Mouse (Mus musculus): Measurements from ENCODE around the gene Bst1. TPM values are rescaled to one million over a fixed set of nuclear protein-coding genes. Genes with fewer than 3 reads are reported as not detected.

Bst1 gene
- polyA plus RNA-seq, 1 experiment = 0.38 TPM

- Histone ChIP-seq H3K36me3 (ENCODE audit: control insufficient read depth, insufficient read depth, low read length) (no peaks in the 10 kb centered on the region), H3K27ac (ENCODE audit: control insufficient read depth, insufficient read depth, low read depth, low read length) (no peak overlapping the region), H3K27me3 (ENCODE audit: control insufficient read depth, insufficient read depth, low read length) (no peaks in the 10 kb centered on the region), H3K4me3 (ENCODE audit: control insufficient read depth, low read depth, low read length) (no peak overlapping the region), H3K4me1 (ENCODE audit: control insufficient read depth, insufficient read depth, low read length) (no peaks in the 10 kb centered on the region)
- TF ChIP-seq POLR2A (IDR thresholded peaks at IDR 0.05; ENCODE audit: control insufficient read depth, low read depth, low read length) (no peak), CTCF (IDR thresholded peaks at IDR 0.05; ENCODE audit: control insufficient read depth, insufficient read depth, insufficient replicate concordance, low read depth, low read length) (no peak)
Measured at GRCm38 (mm10) chr5:43845646-43846045, 27.0 kb downstream of the Bst1 start.

- no peaks in the 10 kb centered on the region for H3K27me3 ChIP-seq (ENCODE audit: control insufficient read depth, insufficient read depth, low read length)
- no peak overlapping the region for H3K27ac ChIP-seq (ENCODE audit: control insufficient read depth, insufficient read depth, low read depth, low read length)
- TF ChIP-seq POLR2A (IDR thresholded peaks at IDR 0.05; ENCODE audit: control insufficient read depth, low read depth, low read length) = no peak
- TF ChIP-seq CTCF (IDR thresholded peaks at IDR 0.05; ENCODE audit: control insufficient read depth, insufficient read depth, insufficient replicate concordance, low read depth, low read length) = no peak
- no peaks in the 10 kb centered on the region for H3K4me1 ChIP-seq (ENCODE audit: control insufficient read depth, insufficient read depth, low read length)
- H3K36me3 ChIP-seq (ENCODE audit: control insufficient read depth, insufficient read depth, low read length) = no peaks in the 10 kb centered on the region
- no peak overlapping the region for H3K4me3 ChIP-seq (ENCODE audit: control insufficient read depth, low read depth, low read length)
Measured at GRCm38 (mm10) chr5:43846227-43846626, 27.5 kb downstream of the Bst1 start.

DNA sequence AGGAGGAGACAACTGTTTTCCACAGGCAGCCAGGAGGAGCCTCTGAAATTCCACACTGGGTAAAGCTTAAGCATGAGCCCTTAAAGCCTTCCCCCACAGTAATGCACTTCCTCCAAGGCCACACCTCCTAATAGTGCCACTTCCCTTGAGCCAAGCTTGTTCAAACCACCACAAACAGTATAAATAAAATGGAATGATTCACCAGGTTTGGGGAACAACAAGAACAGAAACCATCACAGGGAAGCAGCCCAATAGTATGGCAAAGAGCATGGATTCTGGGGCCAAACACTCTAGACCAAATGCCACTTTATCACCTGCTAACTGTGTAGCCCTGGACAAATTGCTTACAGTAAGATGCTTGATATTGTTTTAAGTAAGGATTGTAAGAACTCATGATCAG is 28.9 kb downstream of the Bst1 start:
- H3K4me3 ChIP-seq (ENCODE audit: control insufficient read depth, low read depth, low read length) = no peak overlapping the region
- H3K4me1 ChIP-seq (ENCODE audit: control insufficient read depth, insufficient read depth, low read length) = no peaks in the 10 kb centered on the region
- TF ChIP-seq POLR2A (IDR thresholded peaks at IDR 0.05; ENCODE audit: control insufficient read depth, low read depth, low read length) = no peak
- no peak for TF ChIP-seq CTCF (IDR thresholded peaks at IDR 0.05; ENCODE audit: control insufficient read depth, insufficient read depth, insufficient replicate concordance, low read depth, low read length)
- no peaks in the 10 kb centered on the region for H3K27me3 ChIP-seq (ENCODE audit: control insufficient read depth, insufficient read depth, low read length)
- H3K36me3 ChIP-seq (ENCODE audit: control insufficient read depth, insufficient read depth, low read length) = no peaks in the 10 kb centered on the region
- no peak overlapping the region for H3K27ac ChIP-seq (ENCODE audit: control insufficient read depth, insufficient read depth, low read depth, low read length)

DNA sequence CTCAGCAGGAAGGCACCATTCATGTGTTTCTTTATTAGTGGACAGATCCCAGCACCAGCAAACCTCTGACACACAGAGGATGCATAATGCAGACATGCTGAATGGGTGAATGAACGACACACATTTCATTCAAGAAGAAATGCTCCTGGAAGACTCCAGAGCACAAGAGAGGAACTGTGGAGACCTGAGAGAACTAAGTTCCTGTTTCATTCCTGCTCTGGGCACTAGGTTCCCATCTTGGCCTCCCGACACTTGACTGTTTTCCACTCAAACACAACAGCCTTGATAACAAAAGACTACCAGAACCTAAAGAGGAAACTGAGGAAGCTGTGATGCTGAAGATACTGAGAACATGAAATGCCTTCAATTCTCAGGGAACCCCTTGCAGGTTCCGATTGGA is 29.6 kb downstream of the Bst1 start:
- no peak for TF ChIP-seq CTCF (IDR thresholded peaks at IDR 0.05; ENCODE audit: control insufficient read depth, insufficient read depth, insufficient replicate concordance, low read depth, low read length)
- Histone ChIP-seq H3K4me1 (ENCODE audit: control insufficient read depth, insufficient read depth, low read length) (no peaks in the 10 kb centered on the region), H3K27me3 (ENCODE audit: control insufficient read depth, insufficient read depth, low read length) (no peaks in the 10 kb centered on the region), H3K27ac (ENCODE audit: control insufficient read depth, insufficient read depth, low read depth, low read length) (no peak overlapping the region), H3K36me3 (ENCODE audit: control insufficient read depth, insufficient read depth, low read length) (no peaks in the 10 kb centered on the region), H3K4me3 (ENCODE audit: control insufficient read depth, low read depth, low read length) (no peak overlapping the region)

DNA sequence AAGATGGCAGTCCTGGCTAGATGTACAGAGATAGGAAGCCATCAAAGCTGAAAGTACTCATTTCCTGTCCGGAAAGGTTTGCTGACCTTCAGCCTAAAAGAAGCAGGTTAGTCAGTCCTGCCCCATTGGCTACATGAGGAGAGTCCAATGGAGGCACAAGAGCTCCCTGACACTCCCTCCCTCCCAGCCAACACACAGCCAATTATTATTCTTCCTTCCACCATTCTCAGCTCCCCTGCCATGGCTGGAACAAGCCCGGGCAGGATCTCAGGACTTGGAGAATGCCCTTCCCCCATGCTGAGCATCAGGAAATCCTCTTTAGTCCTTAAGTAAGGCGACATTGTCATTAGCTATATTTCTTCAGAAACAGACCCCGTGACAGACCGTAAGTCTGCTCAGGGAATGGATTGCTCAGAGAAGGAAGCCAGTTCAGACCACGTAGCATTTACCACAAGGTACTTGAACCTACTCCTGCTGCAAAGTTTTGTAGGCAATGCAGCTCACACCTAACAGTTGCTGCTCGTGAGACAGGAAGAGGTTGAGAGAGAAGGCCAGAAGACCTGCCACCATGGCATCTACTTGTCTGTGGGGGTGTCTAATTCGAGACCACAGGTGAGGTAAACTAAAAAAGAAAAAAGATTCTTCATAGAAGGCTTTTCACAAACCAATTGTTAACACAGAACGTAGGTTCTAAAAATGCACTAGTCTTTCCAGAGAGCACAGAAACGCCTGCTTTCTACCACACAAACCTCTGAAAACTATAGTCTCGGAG is 34.6 kb downstream of the Bst1 start:
- H3K36me3 ChIP-seq (ENCODE audit: control insufficient read depth, insufficient read depth, low read length) = no peaks in the 10 kb centered on the region
- TF ChIP-seq POLR2A (IDR thresholded peaks at IDR 0.05; ENCODE audit: control insufficient read depth, low read depth, low read length) (no peak), CTCF (IDR thresholded peaks at IDR 0.05; ENCODE audit: control insufficient read depth, insufficient read depth, insufficient replicate concordance, low read depth, low read length) (no peak)
- H3K4me3 ChIP-seq (ENCODE audit: control insufficient read depth, low read depth, low read length) = no peak overlapping the region
- H3K27ac ChIP-seq (ENCODE audit: control insufficient read depth, insufficient read depth, low read depth, low read length) = no peak overlapping the region
- no peaks in the 10 kb centered on the region for H3K4me1 ChIP-seq (ENCODE audit: control insufficient read depth, insufficient read depth, low read length)
- no peaks in the 10 kb centered on the region for H3K27me3 ChIP-seq (ENCODE audit: control insufficient read depth, insufficient read depth, low read length)

DNA sequence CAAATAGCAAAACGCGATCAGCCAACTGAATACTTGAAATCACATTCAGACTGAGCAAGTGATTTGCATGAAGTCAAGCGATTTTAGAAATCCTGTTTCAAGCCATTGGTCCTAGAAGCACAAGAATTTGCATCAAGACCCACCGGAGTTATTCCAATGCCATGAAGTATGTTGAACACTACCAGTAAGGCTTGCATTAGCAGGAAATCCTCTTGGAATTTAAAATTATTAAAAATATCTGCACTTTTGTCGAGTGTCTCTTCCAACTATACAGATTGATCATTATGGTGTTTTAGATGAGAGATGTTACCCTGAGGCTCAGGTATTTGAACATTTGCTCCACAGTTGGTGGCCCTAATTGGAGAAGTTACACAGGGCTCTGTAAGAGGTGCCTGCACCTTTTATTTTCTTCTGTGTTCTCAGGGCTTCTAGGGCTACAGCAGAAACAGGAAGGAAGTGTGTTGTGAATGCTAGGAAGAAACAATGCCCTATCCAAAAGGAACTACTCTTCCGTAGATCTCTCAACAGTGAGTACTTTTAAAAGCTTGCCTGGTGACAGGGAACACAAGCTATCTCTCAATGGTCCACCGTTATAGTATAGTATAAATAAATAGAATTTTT is 35.3 kb downstream of the Bst1 start:
- no peak for TF ChIP-seq CTCF (IDR thresholded peaks at IDR 0.05; ENCODE audit: control insufficient read depth, insufficient read depth, insufficient replicate concordance, low read depth, low read length)
- TF ChIP-seq POLR2A (IDR thresholded peaks at IDR 0.05; ENCODE audit: control insufficient read depth, low read depth, low read length) = no peak
- Histone ChIP-seq H3K4me3 (ENCODE audit: control insufficient read depth, low read depth, low read length) (no peak overlapping the region), H3K4me1 (ENCODE audit: control insufficient read depth, insufficient read depth, low read length) (no peaks in the 10 kb centered on the region), H3K27ac (ENCODE audit: control insufficient read depth, insufficient read depth, low read depth, low read length) (no peak overlapping the region), H3K36me3 (ENCODE audit: control insufficient read depth, insufficient read depth, low read length) (no peaks in the 10 kb centered on the region), H3K27me3 (ENCODE audit: control insufficient read depth, insufficient read depth, low read length) (no peaks in the 10 kb centered on the region)

- no peak for TF ChIP-seq CTCF (IDR thresholded peaks at IDR 0.05; ENCODE audit: control insufficient read depth, insufficient read depth, insufficient replicate concordance, low read depth, low read length)
- no peak for TF ChIP-seq POLR2A (IDR thresholded peaks at IDR 0.05; ENCODE audit: control insufficient read depth, low read depth, low read length)
- Histone ChIP-seq H3K36me3 (ENCODE audit: control insufficient read depth, insufficient read depth, low read length) (no peaks in the 10 kb centered on the region), H3K4me3 (ENCODE audit: control insufficient read depth, low read depth, low read length) (no peak overlapping the region), H3K27me3 (ENCODE audit: control insufficient read depth, insufficient read depth, low read length) (no peaks in the 10 kb centered on the region), H3K4me1 (ENCODE audit: control insufficient read depth, insufficient read depth, low read length) (no peaks in the 10 kb centered on the region), H3K27ac (ENCODE audit: control insufficient read depth, insufficient read depth, low read depth, low read length) (no peak overlapping the region)
Measured at GRCm38 (mm10) chr5:43855769-43856168, 37.1 kb downstream of the Bst1 start.

Measured in testis, adult 2 months (tissue).